Mouse (Mus musculus) spleen, postnatal 10 days (tissue): ENCODE results near the gene Col11a2.

Source experiments
- DNase-seq, 2 experiments: peaks; one replicate each; pipeline ENCODE4 v3.0.0; 2021 to 2022; ENCODE audit warnings: low spot score in 2 of 2

Gene Col11a2

GRCm38 (mm10) chr17:34057224-34057623 is 18.0 kb downstream of the Col11a2 start:
- DNase-seq: no peak

DNA sequence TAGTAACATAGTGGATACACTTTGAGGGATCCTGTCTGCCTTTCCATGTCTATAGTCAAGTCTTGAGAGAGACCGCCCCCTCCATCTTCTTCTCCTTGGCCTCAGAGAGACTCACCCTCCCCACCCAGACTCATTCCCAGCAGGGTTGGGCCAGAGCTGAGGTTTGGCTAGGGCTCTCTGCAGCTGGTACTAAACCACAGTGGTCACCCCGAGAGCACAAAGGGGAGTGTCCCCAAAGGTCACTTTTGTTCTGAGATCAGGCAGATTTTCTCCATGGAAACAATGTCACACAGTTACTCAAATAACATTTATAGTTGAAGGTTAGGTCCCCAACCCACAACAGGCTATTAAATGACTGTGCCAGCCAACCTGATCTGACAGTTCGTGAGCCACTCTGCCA is 29.6 kb downstream of the Col11a2 start:
- no peak for DNase-seq

DNA sequence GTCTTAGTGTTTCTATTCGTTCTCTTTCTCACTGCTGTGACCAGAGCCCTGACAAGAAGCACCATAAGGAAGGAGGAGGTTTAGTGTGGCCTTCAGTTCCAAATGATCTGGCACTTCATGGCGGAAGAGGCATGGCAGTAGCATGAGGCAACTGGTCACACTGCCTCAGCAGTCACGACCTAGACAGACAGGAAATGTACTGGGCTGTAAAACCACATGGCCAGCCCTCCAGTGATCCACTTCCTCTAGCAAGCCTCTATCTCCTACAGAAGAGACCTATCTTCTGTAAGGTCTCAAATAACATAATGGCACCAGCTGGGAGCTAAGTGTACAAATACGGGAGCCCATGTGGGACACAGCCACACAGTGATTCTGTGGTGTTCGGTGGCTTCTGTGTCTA is 32.9 kb downstream of the Col11a2 start:
- no peak for DNase-seq

- DNase-seq: peak; percentile 72 to 89
Observed at GRCm38 (mm10) chr17:34075271-34075670, 36.0 kb downstream of the Col11a2 start.

DNA sequence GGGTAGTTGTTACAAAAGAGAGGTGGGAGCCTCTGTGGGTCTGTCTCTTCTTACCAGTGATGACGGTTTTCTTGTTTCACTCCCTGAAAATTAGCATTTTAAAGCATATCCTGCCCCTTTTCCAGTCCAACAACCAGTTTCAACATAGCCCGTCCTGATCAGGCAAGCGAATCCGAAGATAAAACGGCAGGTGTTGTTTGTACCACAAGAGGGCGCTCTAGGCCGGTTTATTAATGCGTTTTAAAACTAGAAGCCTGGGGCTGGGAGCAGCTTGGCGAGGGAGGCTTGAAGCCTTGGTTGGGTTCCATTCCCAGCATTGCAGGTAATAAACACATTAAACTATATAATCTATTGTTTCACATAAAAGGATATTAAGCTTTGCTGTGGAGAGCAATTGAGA is 38.3 kb downstream of the Col11a2 start:
- peak; percentile 51 to 82 for DNase-seq

DNA sequence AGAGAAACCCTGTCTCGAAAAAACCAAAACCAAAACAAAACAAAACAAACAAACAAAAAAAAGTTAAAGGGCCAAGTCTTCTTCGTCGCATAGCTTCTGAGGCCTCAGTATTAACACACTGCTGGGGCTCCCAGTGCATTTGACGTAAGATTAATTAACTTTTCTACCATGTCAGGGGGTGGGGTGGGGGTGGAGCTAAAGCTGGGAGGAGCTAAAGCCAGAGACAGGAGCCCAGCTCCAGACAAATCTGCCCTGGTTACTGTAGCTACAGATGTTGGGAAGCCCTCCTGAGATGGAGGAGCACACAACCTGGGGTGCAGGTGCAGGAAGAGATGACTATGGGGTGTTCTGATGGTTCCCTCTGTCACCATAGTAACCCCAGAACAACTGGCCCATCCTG is 38.9 kb downstream of the Col11a2 start:
- DNase-seq: no peak

- DNase-seq: no peak
Observed at GRCm38 (mm10) chr17:34079002-34079401, 39.8 kb downstream of the Col11a2 start.

GRCm38 (mm10) chr17:34079621-34080020 is 40.4 kb downstream of the Col11a2 start:
- DNase-seq: no peak

DNA sequence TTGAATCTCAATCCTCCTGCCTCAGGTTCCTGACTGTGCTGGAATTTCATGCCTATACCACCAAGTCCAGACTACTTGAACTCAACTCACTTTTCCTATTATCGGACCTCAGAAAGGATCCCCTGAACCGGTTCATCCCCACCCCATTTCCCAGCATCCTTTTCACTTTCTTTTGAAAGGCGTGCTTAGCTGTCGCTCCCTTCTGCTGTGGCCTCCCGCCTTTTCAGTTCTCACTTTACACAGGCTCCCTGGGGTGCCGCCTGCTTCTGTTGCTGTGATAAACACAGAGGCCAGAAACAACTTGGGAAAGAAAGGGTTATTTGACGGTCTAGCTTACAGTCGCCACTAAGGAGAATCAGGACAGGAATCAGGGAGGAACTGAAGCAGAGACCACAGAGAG is 43.9 kb downstream of the Col11a2 start:
- no peak for DNase-seq

DNA sequence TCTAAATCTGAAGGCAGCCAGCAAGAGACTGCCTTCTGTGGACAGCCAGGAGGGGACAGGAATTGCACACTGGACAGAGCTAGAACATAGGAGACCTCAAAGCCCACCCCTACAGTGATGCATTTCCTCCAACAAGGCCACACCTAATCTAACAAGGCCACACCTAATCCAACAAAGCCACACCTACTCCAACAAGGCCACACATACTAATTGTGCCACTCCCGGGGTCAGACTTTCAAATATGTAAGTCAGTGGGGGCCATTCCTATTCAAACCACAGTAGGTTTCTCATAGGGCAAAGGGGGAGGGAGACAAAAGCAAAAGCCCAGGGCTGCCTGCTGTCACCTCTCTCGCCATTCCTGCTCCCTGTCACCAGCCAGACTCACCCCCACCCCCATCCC is 48.1 kb downstream of the Col11a2 start:
- DNase-seq: no peak

- DNase-seq: no peak
Observed at GRCm38 (mm10) chr17:34088124-34088523, 48.9 kb downstream of the Col11a2 start.

- peak; percentile 26 to 79 for DNase-seq
Observed at GRCm38 (mm10) chr17:34090923-34091322, 51.7 kb downstream of the Col11a2 start.

- peak; percentile 22 to 52 for DNase-seq
Observed at GRCm38 (mm10) chr17:34092197-34092875, 53.1 kb downstream of the Col11a2 start, which contains the start of gene H2-Oa. TSS of gene H2-Oa (plus strand) at chr17:34092340.

- DNase-seq: peak in 1 of 2 experiments; percentile 54
Observed at GRCm38 (mm10) chr17:34093199-34093874, 54.1 kb downstream of the Col11a2 start.

DNA sequence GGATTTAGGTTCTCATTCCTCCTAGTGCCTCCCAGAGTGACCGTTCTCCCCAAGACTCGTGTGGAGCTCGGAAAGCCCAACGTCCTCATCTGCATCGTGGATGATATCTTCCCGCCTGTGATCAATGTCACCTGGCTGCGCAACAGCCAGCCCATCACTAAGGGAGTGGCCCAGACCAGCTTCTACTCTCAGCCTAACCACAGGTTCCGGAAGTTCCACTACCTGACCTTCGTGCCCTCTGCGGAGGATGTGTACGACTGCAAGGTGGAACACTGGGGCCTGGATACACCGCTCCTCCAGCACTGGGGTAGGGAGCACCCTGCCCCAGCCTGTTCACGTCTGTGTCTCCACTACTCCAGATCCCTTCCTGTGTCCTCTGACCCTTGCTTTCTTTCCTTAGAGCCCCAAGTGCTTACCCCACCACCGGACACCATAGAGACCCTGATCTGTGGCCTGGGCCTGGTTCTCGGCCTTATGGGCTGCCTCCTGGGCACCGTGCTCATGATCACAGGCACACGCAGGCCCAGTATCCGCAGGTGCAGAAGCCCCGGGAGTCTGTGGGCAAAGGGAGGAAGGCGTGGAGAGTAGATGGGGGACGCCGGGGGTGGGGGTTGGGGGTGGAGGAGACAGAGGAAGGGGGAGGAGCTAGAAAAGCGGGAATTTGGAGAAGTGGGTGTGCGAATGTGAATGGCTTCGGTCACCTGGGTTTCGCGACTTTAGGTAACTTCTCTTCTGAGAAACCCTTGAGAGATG is 55.2 kb downstream of the Col11a2 start:
- no peak for DNase-seq

DNA sequence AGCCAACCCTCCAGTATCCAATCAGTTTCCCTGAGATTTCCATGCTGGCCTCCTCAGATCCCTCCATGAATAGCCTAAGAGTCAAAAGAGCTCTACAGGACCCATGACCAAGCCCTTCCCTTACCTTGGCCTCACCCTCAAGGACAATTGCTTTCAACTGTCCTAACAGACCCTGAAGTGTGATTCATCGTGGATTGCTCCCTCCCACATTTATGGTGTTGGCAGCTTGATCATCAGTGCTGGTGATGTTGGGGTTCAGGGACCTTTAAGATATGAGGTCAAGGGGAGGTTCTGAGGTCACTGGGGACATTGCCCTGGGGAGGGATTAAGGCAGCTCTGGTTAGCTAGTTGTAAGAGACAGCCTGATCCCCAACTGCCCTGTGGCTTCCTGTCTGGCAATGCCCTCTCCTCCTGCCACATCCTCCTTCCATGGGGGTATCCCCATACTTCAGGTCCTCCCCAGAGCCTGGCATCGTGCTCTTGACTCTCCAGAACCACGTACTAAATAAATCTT is 57.3 kb downstream of the Col11a2 start:
- no peak for DNase-seq

DNA sequence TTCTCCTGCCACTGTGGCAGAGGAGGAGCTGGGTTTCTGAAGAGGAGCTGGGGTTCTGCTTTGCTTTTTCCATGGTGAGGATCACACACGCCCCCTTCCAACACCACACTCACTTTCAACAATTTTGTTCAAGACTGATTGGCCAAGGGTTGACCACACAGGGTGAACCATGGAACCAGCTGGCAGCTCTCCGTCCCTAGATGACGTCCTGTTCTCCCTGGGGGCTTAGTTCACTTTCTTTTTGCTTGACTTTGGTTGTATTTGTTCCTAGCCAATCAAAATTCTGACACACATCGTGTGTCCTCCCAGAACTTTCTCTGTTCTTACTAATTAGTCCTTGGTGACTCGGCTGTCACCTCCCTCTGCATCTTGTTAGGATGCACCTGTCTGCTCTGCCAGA is 58.0 kb downstream of the Col11a2 start:
- no peak for DNase-seq

DNA sequence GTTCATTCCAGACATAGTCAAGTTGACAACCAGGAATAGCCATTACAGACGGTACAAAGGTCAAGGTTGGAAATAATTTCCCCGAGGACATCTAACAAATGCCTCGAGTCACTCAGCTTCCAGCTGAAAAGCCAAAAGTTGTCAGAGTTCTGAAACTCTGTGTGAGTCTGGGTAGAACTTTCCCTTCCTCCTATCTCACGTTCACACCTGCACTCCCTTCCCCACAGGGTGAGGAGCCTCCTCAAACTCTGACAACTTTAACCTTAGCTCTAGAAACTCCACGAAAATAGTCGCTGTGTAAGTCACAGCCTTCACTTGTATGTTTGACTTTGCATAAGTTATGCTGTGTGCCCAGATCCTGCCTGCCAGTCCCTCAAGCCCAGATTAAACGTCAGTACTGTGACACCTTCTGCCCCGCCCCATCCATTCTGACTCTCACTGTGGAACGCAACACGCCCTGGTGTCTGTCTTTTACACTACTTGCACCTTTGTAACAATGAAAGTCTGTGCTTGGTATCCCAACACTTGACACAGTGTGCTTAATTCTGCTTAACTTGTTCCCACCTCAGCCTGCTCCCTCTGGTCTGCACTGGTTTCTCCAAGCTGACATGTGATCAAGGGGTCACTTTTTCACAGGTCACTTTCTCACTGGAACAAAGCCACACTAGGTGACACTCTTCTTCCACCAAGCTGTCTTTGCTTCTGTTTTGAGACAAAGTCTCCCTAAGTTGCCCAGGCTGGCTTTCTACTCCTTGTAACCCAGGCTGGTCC is 59.7 kb downstream of the Col11a2 start:
- DNase-seq: no peak

DNA sequence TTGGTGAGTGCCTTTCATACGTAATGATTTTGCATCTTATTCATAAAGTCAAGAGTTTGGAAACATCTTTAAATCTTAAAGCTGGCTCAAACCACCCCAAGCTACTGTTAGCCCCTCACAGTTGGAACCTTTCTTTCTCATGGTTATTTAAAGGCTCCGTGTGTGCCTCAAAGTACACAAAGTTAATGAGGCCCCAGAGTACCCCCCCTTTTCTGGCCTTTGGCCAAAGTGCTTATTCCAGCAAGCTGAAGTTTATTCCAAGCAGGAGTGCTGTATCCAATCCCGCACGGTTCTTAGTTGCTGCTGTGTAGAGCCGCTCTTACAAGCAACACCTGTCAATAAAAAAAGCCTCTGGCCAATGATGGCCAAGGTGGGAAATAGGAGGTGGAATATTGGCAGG is 60.3 kb downstream of the Col11a2 start:
- no peak for DNase-seq

- DNase-seq: no peak
Observed at GRCm38 (mm10) chr17:34101185-34101584, 61.9 kb downstream of the Col11a2 start.

GRCm38 (mm10) chr17:34101604-34102032 is 62.4 kb downstream of the Col11a2 start:
- DNase-seq: peak; percentile 96 to 98

DNA sequence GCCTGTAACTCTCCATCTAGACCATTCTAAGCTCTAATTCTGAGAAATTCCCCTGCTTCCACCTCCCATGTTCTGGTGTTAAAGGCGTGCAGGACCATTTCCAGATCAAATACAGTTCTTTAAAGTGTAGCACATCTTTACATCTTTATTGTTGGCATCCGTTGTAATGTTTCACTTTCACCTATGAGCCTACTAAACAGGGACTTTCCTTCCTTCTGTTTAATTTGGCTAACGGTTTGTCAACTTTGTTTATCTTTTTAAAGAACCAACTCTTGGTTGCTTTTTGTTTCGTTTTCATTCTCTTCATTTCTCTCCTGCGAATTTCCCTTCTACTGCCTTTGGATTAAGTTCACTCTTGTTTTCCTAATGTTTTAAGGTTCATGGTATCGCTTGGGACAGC is 63.6 kb downstream of the Col11a2 start:
- DNase-seq: no peak
